Mouse (Mus musculus) hindbrain, embryonic 11.5 days (tissue): ENCODE data around the gene Armcx6. TPM values are rescaled to one million over a fixed set of nuclear protein-coding genes. Genes with fewer than 3 reads are reported as not detected.
A peak's percentile ranks its signal among the peaks of the same experiment; 100 is the strongest.
"Not testable (repeated sequence)": the region's sequence is repeated elsewhere in the genome, so short reads cannot be mapped to it uniquely, and the experiment has no call there.

ENCODE experiments used
- ATAC-seq: fragments of 200-750 bp; cut with Nextera tagmentation; 2 replicates; pipeline ENCODE4 v1.8.0; 2017; ENCODE audit warnings: mild to moderate bottlenecking, moderate TSS enrichment, moderate library complexity; ENCODE audit not compliant: low FRiP score
- DNase-seq: peaks from one replicate; pipeline ENCODE4 v3.0.0-alpha.2; 2015; ENCODE audit warnings: low spot score
- H3K27ac ChIP-seq: fragments of 300-500 bp; sonication (generic); 2 replicates; pipeline ENCODE4 v1.5.1; 2014; ENCODE audit warnings: mild to moderate bottlenecking, low read depth, low read length
- H3K27me3 ChIP-seq: fragments of 300-500 bp; sonication (generic); 2 replicates; pipeline ENCODE4 v1.6.1; 2014; ENCODE audit warnings: mild to moderate bottlenecking, low read length, moderate library complexity, mixed read lengths; ENCODE audit not compliant: control insufficient read depth, insufficient read depth
- H3K36me3 ChIP-seq: fragments of 300-500 bp; sonication (generic); 2 replicates; pipeline ENCODE4 v1.6.1; 2014; ENCODE audit warnings: mild to moderate bottlenecking, low read length, moderate library complexity, mixed read lengths; ENCODE audit not compliant: control insufficient read depth, insufficient read depth
- H3K4me1 ChIP-seq: fragments of 300-500 bp; sonication (generic); replicated peaks from 2 replicates; pipeline ENCODE4 v1.6.1; 2014; ENCODE audit warnings: low read length, mixed read lengths; ENCODE audit not compliant: control insufficient read depth, insufficient read depth
- H3K4me2 ChIP-seq: fragments of 300-500 bp; sonication (generic); replicated peaks from 2 replicates; pipeline ENCODE4 v1.6.1; 2014; ENCODE audit warnings: mild to moderate bottlenecking, low read depth, low read length
- H3K4me3 ChIP-seq: fragments of 300-500 bp; sonication (generic); 2 replicates; pipeline ENCODE4 v1.5.1; 2014; ENCODE audit warnings: low read depth, low read length
- H3K9ac ChIP-seq: fragments of 300-500 bp; sonication (generic); 2 replicates; pipeline ENCODE4 v1.6.1; 2014; ENCODE audit warnings: low read depth, low read length
- H3K9me3 ChIP-seq: fragments of 300-500 bp; sonication (generic); 2 replicates; pipeline ENCODE4 v1.6.1; 2016; ENCODE audit warnings: low read length; ENCODE audit not compliant: control insufficient read depth
- WGBS: fragments of 180-500 bp; shearing (Covaris S2); extraction: QIAGEN DNeasy Blood & Tissue Kit; methylation state at CpG from one replicate; pipeline ENCODE4 v1.1.7; 2014; 5-methylcytosine and 5-hydroxymethylcytosine counted together
- polyA plus RNA-seq: library from polyadenylated mRNA; unstranded; fragments of >200 nt; fragmentation: Nextera tagmentation; extraction: Ambion mirVana; gene quantifications from 2 replicates; pipeline ENCODE4 v1.2.1, GENCODE M21; 2014

Gene Armcx6
- polyA plus RNA-seq, 1 experiment from 2014 or later = 19.1 TPM

DNA sequence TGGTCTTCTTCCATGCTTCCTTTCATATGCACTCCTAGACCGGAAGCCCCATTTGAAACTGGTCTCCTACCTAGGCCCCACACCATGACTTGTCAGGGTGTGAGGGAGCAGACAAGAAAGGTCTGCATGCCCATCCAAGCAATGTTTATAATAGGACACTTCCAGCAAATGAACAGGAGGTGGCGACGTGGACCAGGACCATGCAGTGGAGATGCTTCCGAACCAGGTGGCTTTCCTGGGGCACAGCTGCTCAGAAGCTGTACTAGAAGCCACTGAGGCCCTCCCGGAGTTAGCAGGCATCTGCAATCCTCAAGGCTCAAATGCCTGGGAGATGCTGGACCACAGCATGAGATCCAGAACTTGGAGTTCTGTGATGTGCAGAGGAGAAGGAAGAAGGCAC is 4.8 kb downstream of the Armcx6 start:
- ATAC-seq = no peak
- DNase-seq = peak; percentile 40

DNA sequence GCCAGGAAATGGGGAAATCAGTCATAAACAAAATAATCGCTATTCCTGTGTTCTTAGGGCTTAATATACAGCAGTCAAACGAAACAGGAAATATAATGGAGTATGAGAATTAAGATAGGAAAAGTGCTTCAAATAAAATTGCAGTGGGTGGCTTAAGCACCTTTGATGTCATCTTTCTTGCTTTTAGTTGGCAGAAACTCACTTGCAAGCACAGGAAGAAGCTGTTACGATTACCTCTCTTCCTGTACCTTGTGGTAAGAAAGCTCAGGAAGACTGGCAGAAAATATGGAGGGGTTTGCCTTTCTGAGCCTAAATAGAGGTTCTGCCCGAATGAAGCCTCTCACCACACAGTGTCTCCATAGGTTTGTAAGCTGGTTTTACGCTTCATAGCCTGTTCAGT is 9.4 kb downstream of the Armcx6 start:
- Histone ChIP-seq H3K27ac (no peak overlapping the region), H3K4me3 (no peak overlapping the region), H3K4me2 (no peak overlapping the region), H3K4me1 (no peaks in the 10 kb centered on the region), H3K36me3 (no peaks in the 10 kb centered on the region), H3K9me3 (no peaks in the 10 kb centered on the region), H3K9ac (no peak overlapping the region), H3K27me3 (no peaks in the 10 kb centered on the region)
- DNase-seq (no peak), ATAC-seq (no peak)
- WGBS = 81% methylated on average over 5 of the region's 5 CpGs

More for the DNA sequence above, 4.8 kb downstream of the Armcx6 start:
- H3K4me2 ChIP-seq = no peak overlapping the region
- H3K9ac ChIP-seq = no peak overlapping the region
- H3K36me3 ChIP-seq = no peaks in the 10 kb centered on the region
- WGBS = 33% methylated on average over 5 of the region's 5 CpGs
- H3K27me3 ChIP-seq = peaks cover 2% of the 10 kb centered on the region; the same call in 1 of the 2 replicates
- no peak overlapping the region for H3K4me3 ChIP-seq
- no peaks in the 10 kb centered on the region for H3K9me3 ChIP-seq
- no peaks in the 10 kb centered on the region; the same call in 1 of the 2 replicates for H3K4me1 ChIP-seq
- H3K27ac ChIP-seq = no peak overlapping the region

DNA sequence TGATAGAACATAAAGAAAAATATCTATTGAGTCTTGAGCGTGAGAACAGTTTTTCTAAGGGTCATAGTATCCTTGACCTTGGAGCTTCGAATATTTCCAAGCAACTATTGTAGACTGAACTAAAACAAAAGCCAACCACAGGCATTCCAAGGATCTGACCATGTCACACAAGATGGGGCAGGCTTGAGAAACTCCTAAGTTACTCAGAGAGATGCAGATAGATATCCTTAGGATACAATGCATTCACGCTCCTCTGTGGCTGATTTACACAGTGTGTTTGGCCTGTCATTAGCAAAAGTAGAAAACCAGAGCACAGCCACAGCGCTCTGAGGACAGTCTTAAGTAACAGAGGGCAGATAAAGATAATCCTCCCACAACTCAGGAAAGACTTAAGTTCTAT is 12.1 kb downstream of the Armcx6 start:
- H3K27ac ChIP-seq = no peak overlapping the region

DNA sequence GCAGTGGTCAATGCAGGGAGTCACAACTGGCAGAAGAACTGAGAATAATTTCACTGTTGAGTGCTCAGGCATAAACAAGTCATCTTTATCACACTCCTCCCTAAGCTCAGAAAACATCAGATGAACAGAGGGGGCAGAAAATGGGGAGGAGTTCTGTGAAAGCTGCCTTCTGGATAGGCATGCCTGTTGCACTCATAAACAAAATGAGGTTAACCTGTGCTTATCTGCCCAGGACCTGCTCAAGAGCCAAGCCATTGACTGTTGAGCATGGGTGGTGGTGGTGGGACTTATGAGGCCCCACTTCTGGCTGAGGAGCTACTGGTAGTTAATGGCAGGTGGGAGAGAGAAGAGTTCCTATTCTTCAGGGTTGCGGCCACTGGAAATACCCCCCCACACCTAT is 13.4 kb downstream of the Armcx6 start:
- no peak for DNase-seq
- Histone ChIP-seq H3K36me3 (no peaks in the 10 kb centered on the region), H3K4me3 (no peak overlapping the region), H3K27me3 (no peaks in the 10 kb centered on the region), H3K27ac (no peak overlapping the region), H3K4me1 (no peaks in the 10 kb centered on the region), H3K4me2 (no peak overlapping the region), H3K9me3 (no peaks in the 10 kb centered on the region), H3K9ac (no peak overlapping the region)
- WGBS = 94% methylated on average over 1 of the region's 1 CpGs
- ATAC-seq = no peak

More for the DNA sequence above, 12.1 kb downstream of the Armcx6 start:
- WGBS = 71% methylated on average over 4 of the region's 4 CpGs
- Histone ChIP-seq H3K4me2 (no peak overlapping the region), H3K4me3 (no peak overlapping the region), H3K27me3 (no peaks in the 10 kb centered on the region), H3K9me3 (no peaks in the 10 kb centered on the region), H3K9ac (no peak overlapping the region), H3K4me1 (no peaks in the 10 kb centered on the region), H3K36me3 (no peaks in the 10 kb centered on the region)
- DNase-seq (no peak), ATAC-seq (no peak)

DNA sequence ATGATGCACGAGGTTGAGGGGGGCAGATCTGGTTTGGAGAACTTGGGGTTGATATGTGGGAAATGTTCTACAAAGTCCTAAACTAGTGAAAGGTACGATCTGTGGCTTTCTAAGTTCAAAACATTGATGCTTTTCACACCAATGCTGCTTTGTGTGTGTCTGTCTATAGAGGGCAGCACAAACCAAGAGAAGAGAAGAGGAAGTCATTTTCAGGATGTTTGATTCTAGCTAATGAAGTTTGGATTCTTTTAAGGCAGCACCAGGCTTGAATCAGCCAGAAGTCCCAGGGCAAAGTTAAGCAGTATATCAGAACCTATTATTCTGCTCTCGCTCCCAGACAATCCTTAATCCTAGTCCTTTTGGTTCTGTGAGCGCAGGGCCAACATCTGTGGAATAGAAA is 21.4 kb downstream of the Armcx6 start:
- no peaks in the 10 kb centered on the region for H3K36me3 ChIP-seq
- H3K4me1 ChIP-seq = no peaks in the 10 kb centered on the region
- H3K4me2 ChIP-seq = no peak overlapping the region
- H3K4me3 ChIP-seq = no peak overlapping the region
- DNase-seq (peak; percentile 16), ATAC-seq (no peak)
- WGBS = 50% methylated on average over 4 of the region's 4 CpGs
- no peaks in the 10 kb centered on the region for H3K9me3 ChIP-seq
- H3K27ac ChIP-seq = no peak overlapping the region
- no peak overlapping the region for H3K9ac ChIP-seq
- no peaks in the 10 kb centered on the region for H3K27me3 ChIP-seq

DNA sequence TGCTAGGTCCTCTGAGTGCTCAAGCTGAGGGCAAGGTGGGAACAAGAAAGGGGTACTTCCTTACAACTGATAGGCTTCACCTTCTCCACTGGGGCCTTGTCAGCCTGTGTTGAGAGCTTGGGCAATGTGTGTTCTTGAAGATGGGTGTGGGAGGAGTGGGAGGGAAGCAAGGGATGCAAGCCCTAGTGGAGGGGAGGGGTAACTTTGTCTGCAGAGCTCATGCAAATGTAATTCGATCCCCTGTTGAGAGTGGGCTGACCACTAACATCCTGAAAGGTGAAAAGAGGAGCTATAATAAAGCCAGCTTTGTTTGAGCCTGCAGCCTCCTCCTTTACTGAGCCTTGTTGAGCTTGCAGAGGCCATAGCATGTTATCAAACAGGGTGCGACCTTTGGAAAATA is 27.5 kb downstream of the Armcx6 start:
- H3K9ac ChIP-seq, H3K4me2 ChIP-seq, H3K27me3 ChIP-seq, H3K4me1 ChIP-seq, ATAC-seq, H3K4me3 ChIP-seq, DNase-seq, H3K36me3 ChIP-seq, H3K9me3 ChIP-seq, H3K27ac ChIP-seq: not testable (repeated sequence)
- 25% methylated on average over 1 of the region's 2 CpGs for WGBS

DNA sequence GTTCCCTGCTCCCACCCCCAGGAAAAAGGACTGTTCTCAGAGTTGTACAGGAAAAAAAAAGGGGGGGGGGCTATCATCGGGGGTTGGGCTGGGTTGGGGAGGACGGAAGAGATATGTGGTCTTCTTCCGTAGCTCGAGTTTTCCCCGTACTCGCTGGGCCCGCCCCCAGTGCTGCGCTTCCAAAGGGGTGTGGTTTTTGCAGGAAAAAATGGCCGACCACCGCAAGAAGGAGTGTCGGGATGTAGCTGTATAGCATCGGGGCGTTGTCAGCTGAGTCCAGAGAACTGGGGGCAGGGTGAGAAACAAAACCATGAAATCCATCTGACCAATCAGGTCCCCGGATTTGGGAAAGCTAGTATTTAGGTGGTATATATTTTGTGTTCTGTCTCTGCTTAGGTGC is 32.7 kb downstream of the Armcx6 start:
- Histone ChIP-seq H3K9ac (peak overlapping the region; percentile 64), H3K4me1 (no peaks in the 10 kb centered on the region), H3K27ac (peak overlapping the region; percentile 91), H3K4me2 (peak overlapping the region; percentile 43), H3K4me3 (peak overlapping the region; percentile 45), H3K36me3 (no peaks in the 10 kb centered on the region), H3K27me3 (peaks cover 6% of the 10 kb centered on the region; the same call in 1 of the 2 replicates), H3K9me3 (no peaks in the 10 kb centered on the region)
- DNase-seq = peak; percentile 69
- WGBS = 24% methylated on average over 14 of the region's 14 CpGs
- ATAC-seq = peak; percentile 84

DNA sequence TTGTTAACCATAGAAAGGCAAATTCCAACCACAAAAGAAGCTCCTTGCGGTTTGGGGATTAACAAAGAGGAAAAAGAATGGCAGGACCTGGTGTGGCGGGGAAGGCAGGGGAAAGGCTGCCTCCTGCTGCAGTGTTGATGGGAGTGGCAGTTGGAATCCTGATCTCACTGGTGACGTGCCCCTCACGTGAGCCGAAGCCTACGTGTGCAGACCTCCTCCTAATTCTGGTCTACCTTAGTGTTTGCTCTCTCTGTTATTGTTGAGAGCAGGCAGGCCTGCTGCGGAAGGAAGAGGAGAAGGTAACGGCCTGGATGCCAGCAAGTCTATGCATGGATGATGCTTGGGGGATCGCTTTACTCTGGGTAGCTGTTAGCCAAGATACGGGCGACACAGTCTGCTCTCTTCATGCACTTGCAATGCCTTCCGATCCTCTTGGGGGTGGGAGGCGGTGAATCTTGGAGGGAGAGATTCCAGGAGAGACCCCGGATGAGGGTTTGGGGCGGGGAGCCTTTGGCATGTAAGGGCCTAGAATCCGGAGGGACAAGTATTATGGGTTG is 33.4 kb downstream of the Armcx6 start, which contains the start of gene Armcx1:
TSS of gene Armcx1 (plus strand) at position 212 of the 557 bp plus-strand sequence.
- ATAC-seq (peak; percentile 96), DNase-seq (peak; percentile 75)
- H3K4me2 ChIP-seq = peak within 1 kb of the TSS; percentile 43
- peak within 1 kb of the TSS; percentile 45 for H3K4me3 ChIP-seq
- H3K27me3 ChIP-seq = peaks cover 6% of the 10 kb centered on the region; the same call in 1 of the 2 replicates
- no peaks in the 10 kb centered on the region for H3K9me3 ChIP-seq
- H3K36me3 ChIP-seq = no peaks in the 10 kb centered on the region
- 12% methylated on average over 16 of the region's 16 CpGs for WGBS
- H3K9ac ChIP-seq = peak within 1 kb of the TSS; percentile 64
- no peaks in the 10 kb centered on the region for H3K4me1 ChIP-seq
- peak within 1 kb of the TSS; percentile 91 for H3K27ac ChIP-seq

DNA sequence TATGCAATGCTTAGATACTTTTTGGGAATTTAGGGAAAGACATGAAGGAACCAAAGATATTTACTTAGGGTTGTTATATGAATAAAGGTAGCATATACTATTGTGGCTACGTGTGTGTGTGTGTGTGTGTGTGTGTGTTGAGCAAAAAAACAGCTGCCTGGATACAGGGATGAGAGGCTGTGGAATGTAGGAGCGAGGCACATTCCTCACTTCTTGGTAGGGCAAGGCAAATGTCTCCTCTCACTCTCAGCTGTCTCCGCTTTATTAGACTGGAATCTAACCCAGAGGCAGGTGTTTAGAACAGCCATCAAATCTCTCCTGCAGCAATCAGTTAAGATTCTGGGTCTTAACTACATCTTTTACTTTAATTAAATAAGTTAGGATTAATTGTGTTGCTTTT is 34.4 kb downstream of the Armcx6 start:
- peaks cover 6% of the 10 kb centered on the region; the same call in 1 of the 2 replicates for H3K27me3 ChIP-seq
- no peak overlapping the region for H3K27ac ChIP-seq
- no peak overlapping the region for H3K4me3 ChIP-seq
- no peak overlapping the region for H3K9ac ChIP-seq
- H3K4me2 ChIP-seq = no peak overlapping the region
- no peak for ATAC-seq
- no peaks in the 10 kb centered on the region for H3K36me3 ChIP-seq
- 38% methylated on average over 3 of the region's 3 CpGs for WGBS
- DNase-seq = peak; percentile 22
- no peaks in the 10 kb centered on the region for H3K9me3 ChIP-seq
- no peaks in the 10 kb centered on the region for H3K4me1 ChIP-seq
